Mouse (Mus musculus): ENCODE results near the gene 6030458C11Rik.
A peak's percentile ranks its signal among the peaks of the same experiment; 100 is the strongest.

Gene 6030458C11Rik

DNA sequence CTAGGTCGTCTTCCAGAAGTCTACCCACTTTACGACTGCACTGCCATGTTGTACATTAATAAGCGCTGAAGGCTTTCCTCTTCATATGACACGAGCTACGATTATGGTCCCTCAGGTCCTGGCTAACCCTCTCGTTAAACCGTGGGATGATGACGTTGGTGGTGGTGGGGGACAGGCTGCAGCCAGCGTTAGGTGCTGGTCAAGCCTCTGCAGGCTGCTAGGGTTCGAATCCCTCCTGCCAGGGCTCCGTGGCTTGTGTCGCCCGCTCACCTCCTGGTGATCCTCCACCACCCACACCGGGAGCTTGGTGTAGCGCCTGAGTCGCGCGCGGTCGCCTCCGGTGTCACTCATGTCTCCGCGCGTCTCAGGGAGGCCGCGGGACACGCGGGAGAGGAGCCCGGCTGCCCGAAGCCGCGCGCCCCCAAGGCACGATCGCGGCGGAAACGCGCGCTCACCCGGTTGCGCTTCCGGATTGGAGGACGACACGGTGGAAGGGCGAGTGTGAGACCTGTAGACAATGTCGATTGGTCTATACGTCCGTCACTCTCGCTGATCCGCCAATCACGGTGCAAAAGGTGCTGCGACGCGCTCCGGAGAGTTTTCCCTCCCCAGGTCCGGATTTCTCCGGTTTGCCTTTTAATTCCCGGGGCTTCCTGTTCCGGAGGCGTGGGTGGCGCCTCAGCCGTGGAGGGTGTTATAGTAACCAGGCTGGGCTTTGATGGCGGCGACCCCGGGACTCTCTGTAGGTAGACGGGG lies at the start of gene 6030458C11Rik, which contains the start of gene Drosha:
Gene 6030458C11Rik (minus strand): TSS at position 453 of the 756 bp plus-strand sequence.
Gene Drosha (plus strand): TSS at position 619 of the 756 bp plus-strand sequence.
- DNase-seq: peak; percentile 99

DNA sequence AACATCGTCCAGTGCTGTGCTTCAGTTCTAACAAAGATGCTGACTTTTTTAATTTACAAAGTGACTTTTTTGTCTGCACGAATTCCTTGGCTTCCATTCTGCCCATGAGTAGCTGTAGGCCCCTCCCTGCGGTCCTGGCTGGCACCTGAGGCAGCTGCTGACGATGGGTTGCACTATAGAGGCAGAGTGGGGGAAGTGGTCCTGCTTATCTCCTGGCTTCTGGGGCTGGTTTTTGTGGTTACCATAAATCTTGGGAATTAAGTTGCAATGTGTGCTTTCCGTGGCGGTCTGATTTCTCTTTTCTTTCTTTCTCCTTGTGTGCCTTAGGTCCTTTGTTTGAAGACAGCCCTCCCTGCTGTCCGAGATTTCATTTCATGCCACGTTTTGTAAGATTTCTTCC lies 42.8 kb upstream of the 6030458C11Rik start:
- DNase-seq: no peak

DNA sequence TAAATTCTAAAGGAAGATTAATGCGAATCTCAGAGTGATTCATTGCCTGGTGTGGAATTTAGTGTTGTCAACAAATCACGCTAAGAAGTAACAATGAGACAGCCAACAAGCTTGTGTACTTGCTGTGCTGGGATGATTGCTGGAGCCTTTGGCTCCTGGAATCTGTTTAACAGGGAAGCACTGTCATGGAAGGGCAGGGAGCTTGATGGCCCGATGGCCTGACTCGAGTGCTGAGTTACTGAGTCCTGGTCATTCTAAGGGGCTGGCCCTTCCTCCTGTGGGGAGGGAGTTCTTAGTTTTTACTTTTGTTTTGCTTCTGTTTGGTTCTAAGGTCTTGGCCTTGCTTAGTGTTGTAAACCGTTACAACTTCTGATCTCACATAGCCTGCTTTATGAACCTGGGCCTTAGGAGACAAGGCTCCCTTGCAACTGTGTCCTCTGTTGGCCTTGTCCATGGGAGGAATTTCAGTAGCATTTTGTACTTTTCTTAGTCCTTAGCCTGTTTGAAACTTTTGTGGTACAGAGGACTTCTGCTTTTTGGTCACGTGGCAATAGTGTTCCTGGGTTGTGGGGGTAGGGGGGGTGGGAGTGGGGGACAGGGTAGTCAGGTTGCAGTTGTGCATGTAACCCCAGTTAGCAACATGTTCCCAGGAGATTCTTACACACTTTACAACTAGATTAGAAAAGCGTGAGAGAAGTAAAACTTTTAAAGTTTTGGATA lies 41.3 kb upstream of the 6030458C11Rik start:
- no peak for DNase-seq

DNA sequence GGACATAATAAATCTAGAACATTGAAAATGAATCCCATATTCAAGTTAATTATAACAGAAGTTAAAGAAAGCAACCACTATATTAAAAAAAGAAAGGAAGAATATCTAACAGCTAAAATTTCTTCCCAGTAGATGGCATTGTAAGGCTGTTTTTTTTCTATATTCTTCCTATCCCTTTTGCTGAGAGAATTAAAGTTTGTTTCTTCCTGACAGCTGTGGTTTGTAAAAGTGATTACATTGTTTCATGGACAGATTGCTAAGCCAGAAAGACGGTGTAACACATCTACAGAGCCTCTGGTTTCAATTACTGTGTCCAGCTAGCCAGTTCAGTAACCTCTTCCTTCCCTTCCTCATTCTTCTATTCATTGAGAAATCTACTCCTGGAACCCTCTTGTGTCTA lies 39.2 kb upstream of the 6030458C11Rik start:
- no peak for DNase-seq

DNA sequence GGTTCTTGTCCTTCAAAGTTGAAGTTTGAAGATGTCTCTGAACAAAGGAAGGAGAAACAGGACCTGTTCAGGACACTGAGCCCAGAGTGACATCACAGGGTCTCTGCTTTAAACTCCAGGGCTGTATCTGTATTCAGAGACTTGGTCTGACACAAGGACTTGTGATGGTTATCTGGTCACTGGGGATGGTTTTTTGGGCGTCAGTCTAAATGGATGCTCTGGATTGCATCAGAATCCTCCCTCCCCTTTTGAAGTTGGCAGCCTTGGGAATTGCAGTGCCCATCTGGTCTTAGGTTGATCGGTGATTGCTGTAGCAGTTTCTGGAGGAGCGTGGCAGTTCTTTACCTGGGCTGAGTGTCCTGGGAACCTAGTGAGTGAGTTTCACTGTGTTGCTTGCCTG lies 37.6 kb upstream of the 6030458C11Rik start:
- DNase-seq: no peak

DNA sequence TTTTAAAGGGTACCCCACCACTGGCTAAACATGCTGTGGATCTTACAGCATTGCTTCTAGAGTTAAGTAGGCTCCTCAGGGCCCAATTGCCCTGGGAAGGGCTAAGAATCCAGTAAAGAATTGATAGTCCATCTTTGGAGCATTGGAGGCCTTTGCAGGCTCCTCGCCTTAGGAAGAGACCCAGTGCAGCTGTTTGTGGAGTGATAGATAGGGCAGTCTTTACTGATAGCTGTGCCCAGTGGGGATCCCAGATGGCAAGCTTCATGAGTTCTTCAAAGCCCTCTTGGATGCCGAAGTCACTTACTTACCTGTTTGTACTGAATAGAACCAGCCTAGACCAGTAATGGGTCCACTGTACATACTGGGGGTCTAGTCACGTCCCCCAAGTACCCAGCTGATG lies 34.2 kb upstream of the 6030458C11Rik start:
- DNase-seq: no peak

GRCm38 (mm10) chr15:12857840-12858516 lies 33.5 kb upstream of the 6030458C11Rik start:
- no peak for DNase-seq

GRCm38 (mm10) chr15:12856780-12857179 lies 32.3 kb upstream of the 6030458C11Rik start:
- no peak for DNase-seq

- DNase-seq: no peak
Measured at GRCm38 (mm10) chr15:12853471-12853870, 29.0 kb upstream of the 6030458C11Rik start.

- DNase-seq: no peak
Measured at GRCm38 (mm10) chr15:12849373-12849772, 24.9 kb upstream of the 6030458C11Rik start.

GRCm38 (mm10) chr15:12848196-12848975 lies 23.9 kb upstream of the 6030458C11Rik start:
- no peak for DNase-seq

DNA sequence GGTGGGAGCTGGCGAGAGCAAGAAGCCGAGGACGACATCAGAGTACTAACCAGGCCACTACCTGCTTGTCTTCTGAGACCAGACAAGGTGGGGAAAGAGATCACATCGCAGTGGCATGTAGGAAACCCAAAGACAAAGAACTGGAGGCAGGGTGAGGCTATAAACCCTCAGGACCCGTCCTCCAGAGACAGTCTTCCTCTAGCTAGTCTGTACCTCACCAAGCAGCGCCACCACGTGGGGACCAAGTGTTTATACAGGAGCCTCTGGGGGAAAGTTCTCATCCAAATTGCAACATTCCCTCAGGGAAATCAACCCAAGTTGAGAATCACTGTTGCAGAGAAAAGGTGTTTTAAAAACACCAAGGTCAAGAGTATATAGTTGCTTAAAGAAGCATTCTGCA lies 18.4 kb upstream of the 6030458C11Rik start:
- DNase-seq: no peak

- no peak for DNase-seq
Measured at GRCm38 (mm10) chr15:12840737-12841136, 16.3 kb upstream of the 6030458C11Rik start.

DNA sequence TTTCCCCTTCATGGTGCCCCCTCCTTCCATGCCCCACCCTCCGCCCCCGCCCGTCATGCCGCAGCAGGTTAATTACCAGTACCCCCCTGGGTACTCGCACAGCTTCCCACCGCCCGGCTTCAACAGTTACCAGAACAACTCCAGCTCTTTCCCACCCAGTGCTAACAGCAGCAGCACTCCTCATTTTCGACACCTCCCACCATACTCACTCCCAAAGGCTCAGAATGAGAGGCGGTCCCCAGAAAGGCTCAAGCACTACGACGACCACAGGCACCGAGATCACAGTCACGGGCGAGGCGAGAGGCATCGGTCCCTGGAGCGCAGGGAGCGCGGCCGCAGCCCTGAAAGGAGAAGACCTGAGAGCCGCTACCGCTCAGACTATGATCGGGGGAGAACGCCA lies 9.8 kb upstream of the 6030458C11Rik start:
- no peak for DNase-seq

DNA sequence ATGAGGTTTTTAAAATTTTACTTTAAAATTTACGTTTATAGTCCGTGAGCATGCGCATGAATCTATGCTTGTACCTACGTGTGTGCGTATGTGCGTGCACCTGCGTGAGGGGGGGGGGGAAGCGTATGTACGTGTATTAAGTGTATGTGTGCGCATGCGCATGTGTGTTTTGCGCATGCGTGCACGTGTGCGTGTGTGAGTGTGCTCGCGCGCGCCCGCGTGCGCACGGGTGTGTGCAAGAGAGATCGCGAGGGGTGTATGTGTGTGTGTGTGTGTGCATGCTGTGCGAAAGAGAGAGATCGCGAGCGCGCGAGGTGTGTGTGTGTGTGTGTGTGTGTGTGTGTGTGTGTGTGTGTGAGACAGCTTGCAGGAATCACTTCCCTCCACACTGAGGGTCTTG lies 8.9 kb upstream of the 6030458C11Rik start:
- DNase-seq: no peak

DNA sequence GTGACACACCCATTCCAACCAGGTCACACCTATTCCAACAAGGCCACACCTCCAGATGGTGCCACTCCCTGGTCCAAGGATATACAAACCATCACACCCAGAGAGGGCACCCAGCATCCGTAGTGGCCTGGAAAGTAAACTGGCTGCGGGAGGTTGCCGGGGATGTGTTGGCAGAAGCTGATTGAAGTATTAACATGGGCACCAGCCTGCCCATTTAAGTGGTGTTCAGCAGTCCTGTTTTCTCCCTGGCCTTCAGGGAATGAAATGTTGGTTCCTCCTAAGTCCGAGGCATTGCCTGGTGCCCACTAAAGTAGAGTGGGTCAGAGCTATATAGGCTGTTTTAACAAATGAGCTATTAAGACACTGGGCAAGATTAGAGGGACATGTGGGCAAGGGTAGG lies 8.2 kb upstream of the 6030458C11Rik start:
- no peak for DNase-seq

DNA sequence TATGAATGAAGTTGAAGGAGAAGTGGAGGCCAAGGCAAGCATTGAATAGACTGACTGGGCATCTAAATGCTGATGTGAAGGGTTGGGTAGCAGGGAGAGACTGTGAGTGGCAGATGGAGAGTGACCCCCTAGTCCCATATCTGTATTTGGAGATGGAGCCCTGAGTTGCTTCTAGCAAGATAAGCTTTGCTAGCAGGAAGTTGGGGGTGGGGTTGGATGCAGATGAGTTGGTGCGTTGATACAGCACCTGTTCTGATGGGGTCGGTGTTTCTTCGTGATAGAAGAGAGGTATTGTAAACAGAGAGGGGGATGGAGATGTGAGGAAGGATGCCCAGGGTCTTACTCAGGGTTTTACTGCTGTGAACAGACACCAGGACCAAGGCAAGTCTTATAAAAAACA lies 5.4 kb upstream of the 6030458C11Rik start:
- DNase-seq: no peak

- no peak for DNase-seq
Measured at GRCm38 (mm10) chr15:12825408-12825807, 959 bp upstream of the 6030458C11Rik start.

DNA sequence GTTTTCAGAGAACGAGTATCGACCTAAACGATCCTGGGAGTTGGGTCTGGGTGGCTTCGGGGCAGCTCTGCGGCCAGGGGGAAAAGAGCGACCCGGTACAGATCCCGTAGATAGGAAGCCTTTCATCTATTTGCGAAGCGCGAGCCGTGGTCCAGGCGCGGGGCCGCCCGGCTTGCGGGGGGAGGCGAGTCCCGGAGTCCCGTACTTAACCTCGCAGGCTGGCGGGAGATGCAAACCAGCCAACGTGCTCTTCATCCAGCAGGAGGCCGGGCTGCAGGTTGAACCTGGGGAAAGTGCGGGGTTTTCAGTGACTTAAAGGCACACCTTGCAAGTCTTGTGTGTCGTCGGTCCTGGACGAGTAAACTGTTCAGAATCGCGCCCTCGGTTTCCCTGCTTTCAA lies 516 bp upstream of the 6030458C11Rik start:
- DNase-seq: no peak

DNA sequence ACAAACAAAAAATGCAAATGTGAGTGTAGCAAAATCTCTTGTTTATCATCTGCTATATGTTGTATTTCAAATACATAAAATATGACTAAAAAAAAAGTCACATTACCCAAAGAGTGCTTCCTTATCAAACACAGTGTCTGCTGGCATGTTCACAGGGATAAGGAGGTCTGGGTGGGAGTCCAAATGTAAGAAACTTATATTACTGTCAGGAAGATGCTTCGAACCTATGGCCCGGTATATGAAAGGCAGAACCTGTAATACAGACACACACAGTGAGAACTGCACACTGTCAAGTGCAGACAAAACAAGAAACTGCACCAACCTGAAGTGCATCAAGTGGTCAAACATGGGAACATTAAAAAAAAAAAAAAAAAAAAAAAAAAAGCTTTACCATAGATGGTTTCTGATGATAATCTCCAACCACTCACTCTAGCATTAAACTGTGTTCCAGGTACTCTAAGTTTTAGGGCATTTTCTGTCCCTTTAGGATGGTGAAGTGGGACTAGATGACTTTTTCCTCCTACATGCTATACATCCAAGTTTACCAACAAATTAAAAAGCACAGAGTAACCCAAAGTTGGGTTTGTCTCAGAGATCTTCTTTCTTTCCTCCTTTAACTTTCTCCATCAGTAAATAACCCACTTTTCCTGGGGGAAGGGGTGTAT lies 862 bp downstream of the 6030458C11Rik start:
- no peak for DNase-seq

DNA sequence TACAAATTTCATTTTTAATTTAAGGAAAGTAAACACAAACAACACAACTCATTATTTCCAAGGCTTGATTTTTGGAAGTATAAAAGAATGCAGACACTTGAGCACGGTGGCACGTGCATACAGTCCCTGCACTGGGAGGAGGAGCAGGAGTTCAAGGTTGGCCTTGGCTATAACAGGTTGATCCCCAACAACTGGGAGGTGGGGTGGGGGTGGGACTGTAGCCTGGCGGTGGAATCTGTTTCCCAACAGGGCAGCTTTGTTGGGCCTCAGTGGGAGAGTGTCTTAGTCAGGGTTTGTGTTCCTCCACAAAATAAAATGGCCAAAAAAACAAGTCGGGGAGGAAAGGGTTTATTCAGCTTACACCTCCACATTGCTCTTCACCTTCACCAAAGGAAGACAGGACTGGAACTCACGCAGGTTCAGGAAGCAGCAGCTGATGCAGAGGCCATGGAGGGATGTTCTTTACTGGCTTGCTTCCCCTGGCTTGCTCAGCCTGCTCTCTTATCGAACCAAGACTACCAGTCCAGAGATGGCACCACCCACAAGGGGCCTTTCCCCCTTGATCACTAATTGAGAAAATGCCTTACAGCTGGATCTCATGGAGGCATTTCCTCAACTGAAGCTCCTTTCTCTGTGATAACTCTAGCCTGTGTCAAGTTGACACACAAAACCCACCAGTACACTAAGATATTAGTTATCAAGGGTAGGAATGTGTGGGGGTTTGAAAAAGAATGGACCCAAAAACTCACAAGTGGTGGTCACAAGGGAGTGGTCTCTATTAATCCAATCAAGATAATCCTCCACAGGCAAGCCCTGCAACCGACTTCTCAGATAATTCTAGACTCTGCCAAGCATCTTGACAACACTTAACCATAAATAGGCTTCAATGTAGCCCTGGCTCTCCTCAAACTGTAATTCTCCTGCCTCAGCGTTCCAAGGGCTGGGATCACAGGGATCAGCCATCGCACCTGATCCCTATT lies 1.7 kb downstream of the 6030458C11Rik start:
- no peak for DNase-seq
